Mouse (Mus musculus): ENCODE results near the gene Tnfrsf18.

DNA sequence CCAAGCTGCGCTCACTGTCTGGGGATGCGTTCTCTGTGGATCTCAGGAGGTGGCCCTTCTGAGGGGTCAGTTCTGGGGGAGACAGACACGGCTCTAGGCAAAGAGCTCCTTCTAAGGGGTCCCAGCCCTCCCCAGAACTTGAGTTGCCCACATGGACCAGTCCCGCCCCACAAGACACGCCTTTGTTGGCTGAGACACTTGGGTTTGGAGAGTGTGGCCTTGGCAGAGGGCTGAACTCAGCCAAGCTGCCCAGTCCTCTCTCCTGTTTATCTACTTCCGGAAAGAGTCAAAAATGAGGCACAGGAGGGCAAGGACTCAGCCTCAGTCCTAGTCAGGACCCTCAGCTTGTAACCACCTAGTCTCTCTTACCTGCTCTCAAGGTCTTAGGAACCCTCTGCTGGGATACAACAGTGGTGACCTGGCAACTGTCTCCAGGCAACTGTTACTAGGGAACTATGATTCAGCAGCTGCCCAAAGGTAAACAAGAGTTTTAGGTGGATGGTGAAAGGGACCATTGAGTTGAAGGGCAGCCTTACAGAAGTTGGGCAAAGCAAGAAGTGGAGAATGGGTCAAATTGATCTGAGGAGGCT lies 24.5 kb downstream of the Tnfrsf18 start:
- no peak for TF ChIP-seq NELFE (IDR thresholded peaks at IDR 0.05; ENCODE audit: low read depth, low read length)
- TF ChIP-seq POLR2A (IDR thresholded peaks at IDR 0.05; ENCODE audit: control insufficient read depth in 1 of 2, insufficient read depth in 1 of 2, low read depth in 1 of 2, low read length in 2 of 2, poor library complexity in 1 of 2), result no peak
- TF ChIP-seq POLR2AphosphoS2 (IDR thresholded peaks at IDR 0.05; ENCODE audit: low read length), result no peak
